Mouse (Mus musculus): ENCODE data around the gene Ngb.

Gene Ngb

DNA sequence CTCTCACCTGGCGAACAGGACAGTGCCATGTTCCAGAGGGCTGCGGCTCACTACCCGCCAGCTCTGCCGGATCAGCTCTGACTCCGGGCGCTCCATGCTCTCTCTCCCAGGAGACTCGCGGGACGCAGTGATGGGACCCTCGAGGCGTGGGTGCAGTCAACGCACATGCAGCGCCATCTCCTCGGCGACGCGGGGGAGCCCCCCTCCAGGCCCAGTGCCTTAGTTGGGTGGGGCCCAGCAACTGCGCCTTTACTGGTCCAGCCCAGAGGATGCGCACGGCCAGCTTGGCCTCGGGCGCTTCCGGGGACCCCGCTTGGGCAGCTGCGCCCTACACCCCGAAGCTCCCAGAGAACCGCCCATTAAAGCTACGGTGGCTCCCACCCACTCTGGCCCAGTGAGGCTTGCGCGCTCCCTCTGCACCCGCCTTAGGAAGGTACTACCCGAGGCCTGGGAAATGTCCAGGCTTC is at the start of gene Ngb:
TSS of gene Ngb (minus strand) at position 375 of the 467 bp plus-strand sequence.
- in situ Hi-C loops (cut with MboI, MseI), result no loop called here

DNA sequence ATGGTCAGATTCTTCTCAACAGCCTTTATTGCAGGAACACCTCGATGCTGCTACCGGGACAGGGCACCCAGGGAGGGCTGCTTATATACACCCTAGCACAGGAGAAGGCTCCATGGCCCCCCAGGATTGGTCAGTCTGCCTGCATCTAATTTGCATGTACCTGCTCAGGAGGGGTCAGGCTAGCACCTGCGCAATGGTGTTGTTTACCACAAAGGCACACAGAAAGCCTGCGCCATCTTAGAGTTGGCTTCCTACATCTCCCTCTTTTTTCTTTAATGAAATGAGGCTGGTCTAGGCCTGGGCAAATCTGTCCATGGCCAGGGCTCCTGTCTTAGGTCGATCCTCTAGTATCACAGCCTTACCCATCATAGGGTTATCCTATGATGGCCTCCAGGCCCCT is 47.1 kb upstream of the Ngb start:
- in situ Hi-C loops (cut with MboI, MseI), result no loop called here

DNA sequence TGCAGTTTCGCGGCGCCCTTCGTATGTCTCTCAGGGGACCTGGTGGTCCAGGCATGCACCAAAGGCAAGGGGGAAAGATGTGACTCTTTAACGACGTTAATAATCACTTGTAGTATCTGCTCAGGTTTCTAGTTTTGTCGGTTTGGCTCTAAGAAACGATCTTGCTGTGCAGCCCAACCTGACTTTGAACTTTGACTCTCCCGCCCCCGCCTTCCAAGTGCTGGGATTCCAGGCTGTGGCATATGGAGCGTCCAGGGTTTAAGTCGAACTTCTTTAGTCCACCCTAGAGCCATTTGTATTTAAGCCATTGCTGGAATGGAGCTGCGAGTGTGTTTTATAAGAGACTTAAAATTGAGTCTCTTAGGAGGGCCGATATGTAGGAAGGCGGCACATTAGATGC is 45.8 kb upstream of the Ngb start:
- in situ Hi-C loops (cut with MboI, MseI), result no loop called here

DNA sequence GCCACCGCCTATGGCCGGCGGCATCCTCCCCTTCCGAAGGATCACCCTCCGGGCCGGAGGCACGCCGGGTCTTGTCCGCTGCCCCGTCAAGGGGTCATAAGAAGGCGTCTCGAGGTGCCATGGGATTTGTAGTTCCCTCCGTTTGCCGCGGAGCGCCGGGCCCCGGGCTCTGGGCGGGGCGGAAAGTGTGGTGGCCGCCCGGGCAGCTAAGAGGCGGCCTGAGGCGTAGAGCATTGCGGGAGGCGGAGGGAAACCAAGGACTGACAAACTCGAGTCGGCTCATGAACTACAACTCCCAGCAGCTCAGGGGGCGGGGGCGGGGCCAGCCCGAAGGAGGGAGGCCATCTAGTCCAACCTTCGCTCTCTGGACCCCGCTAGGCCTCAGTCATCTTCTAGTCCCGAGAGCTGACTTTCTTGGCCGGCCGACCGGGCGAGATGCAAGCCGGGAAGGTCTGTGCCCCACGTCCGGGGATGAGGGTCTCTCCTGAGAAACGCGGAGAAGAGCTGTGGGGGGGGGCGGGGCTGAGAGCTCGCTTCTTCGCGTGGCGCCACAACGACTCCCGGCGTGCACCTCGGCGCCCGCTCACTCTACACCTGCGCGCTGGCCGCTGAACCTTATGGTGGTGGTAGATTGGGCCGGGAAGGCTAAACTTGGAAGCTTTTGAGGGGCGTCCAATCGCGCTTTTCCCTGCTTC is 45.2 kb upstream of the Ngb start, which contains the start of gene Pomt2:
TSS of gene Pomt2 (minus strand) at position 574 of the 695 bp plus-strand sequence.
- in situ Hi-C loops (cut with MboI, MseI), result no loop called here

DNA sequence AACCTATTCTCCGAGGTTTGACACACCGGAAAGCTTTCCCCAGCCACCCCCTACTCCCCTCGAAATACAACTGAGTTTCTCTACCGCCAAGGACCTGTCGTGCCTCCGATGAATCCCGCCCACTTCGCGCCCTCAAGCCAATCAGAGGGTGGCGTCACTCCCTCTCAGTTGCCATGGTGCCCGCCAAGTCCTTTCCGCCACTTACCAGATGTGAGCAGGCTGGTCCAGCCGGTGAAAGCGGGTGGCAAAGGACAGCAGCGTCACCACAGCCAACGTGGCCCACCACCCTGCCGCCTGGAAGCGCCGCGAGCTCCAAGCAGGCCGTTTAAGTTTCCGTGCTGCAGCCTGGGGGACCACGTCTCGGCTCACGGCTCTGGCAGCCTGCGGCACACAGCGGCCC is 44.6 kb upstream of the Ngb start, which contains the start of gene Gstz1:
TSS of gene Gstz1 (plus strand) at position 200 of the 400 bp plus-strand sequence.
- in situ Hi-C loops (cut with MboI, MseI), result no loop called here

DNA sequence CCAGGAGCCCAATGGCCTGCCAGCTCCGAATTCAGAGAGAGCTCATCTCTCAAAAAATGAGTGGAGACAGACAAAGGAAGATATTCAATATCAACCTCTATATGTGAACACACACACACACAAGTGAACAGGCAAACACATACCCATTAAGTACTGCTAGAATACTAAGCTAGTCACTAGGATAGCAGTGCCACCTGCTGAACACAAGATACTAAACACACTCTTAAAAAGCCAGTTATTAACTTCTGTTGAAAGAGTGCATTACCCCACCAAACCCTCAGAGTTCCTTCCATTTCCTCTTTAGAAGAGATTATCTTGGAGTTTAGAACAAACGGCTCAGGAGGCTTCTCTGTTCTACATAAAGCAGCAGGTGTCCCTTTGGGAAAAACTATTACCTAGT is 39.8 kb upstream of the Ngb start:
- in situ Hi-C loops (cut with MboI, MseI), result no loop called here

DNA sequence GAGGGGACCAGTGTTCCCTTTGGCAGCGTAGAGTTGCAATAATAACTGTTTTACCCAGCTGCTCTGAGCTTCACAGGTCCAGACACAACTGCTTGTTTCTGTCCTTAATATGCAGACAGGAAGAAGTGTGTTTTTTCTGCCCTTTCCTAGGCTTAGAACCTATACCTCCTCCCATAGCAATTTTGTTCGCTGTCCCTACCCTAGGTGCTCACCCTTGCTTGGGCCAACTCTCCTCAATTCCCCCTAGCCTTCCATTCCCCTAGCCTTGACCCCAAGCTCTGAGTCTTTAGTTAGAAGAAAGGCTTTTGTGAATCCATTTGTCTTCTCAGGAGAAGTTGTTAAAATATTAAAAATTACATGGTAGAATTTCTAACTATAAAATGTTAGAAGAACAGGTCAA is 36.4 kb upstream of the Ngb start:
- in situ Hi-C loops (cut with MboI, MseI), result loop anchor here in 1 of 2 experiments (5.0 kb wide), 1 partner anchor 104 kb away; no protein-coding TSS in a partner anchor

DNA sequence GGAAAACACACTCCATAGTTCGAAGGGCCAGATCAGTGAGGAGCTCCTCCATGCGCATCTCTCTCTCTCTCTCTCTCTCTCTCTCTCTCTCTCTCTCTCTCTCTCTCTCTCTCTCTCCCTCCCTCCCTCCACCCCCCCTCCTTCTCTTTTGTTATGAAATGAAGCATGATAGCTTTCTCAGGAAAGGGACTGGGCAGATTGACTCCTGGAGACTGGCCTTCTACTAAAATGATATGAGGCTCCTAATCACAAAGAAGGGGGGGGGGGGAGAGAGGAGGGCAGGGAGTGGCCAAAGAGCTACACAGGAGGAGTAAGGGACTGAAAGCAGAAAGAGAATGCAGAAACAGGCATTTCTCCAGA is 36.0 kb upstream of the Ngb start:
- in situ Hi-C loops (cut with MboI, MseI), result loop anchor here in 1 of 2 experiments (5.0 kb wide), 1 partner anchor 104 kb away; no protein-coding TSS in a partner anchor

DNA sequence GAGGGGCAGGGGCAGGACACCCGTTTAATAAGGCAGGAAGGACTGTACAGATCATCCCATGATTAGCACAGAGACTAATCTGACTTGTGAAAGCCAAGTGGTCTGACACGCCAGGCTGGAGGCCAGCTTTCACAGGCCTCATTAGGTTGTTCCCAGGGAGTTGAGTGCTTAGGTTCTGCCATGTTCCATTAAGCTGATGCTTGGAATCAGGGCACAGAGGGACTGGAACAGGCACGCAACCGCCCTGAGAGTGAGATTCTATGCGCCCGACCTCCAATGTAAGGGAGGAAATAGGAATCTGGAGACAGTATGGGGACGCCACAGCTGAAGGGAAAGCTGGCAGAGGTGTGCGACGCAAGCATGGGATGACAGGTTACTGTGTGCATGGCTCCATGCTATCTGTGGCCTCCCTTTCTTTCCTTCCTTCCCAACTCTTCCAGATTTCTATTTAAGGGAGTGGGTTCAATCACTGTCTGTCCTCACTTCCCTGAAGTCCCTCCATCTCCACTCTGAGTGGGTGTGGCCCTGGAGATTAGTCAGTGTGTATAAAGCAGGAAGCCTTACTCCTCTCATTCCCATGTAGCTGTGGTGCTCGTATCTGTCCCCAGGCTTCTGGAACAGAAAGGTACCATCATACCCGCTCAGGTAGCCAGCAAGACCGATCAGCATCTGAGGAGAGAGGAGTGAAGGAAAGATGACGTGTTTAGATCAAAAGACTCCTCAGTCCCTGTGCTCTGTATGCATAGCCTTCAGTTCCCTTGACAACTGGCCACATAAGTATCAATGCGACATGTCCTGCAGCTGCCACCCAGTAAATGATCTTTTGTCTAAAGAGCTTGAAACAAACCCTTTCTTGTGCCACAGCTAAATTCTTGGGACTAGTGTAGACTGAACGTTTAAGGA is 35.4 kb upstream of the Ngb start:
- in situ Hi-C loops (cut with MboI, MseI), result loop anchor here in 1 of 2 experiments (5.0 kb wide), 1 partner anchor 105 kb away; no protein-coding TSS in a partner anchor

DNA sequence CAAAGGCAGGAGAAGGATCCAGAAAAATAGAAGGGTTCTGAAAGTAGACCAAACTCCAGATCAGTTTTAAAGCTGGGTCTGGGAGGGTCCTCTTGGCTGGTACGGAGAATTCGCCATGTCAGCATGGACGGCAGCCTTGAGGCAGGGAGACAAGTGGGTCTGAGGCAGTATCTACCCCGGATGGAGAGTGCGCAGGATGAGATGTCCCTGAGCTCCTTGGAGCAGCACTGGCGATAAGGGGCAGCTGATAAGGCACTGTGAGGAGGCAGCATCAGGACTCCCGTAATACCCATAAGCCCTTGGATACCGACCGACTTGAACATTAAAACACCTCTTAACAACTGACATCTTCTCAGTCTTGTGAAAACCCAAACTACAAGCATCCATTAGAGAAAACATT is 30.4 kb upstream of the Ngb start:
- in situ Hi-C loops (cut with MboI, MseI), result no loop called here

DNA sequence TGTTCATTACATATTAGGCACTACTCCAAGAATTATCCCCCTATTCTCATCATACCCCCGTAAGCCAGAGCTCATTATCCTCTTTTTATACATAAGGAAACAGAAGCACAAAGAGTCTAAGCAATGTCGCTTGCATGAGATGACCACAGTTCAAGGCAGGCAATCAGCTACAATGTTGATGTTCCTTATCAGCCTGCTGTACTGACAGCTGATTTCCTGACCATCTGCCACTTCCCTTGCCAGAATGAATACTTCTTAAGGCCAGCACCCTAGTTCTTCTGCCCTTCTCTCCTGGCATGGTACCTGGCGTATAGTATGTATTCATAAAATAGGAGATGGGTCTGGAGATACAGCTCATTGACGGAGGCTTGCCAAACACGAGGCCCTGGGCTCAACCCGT is 29.9 kb upstream of the Ngb start:
- in situ Hi-C loops (cut with MboI, MseI), result no loop called here

DNA sequence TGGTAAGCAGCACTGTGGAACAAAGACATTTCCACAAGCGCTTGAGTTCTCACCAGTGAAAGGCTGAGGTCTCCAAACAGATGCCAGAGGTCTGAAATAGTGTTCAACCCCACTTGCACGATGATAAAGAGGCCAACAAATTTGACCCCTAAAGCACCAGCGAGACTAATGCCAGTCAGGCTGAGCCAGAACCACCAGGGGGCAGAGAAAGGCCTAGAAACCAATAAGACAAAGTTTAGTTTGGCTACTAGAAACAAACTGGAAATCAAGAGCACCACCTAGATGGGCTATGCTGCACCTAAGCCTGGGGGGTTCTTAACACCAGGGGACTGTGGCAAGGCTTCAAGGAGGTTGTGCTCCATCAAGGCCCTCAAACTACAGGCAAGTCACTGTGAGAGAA is 29.3 kb upstream of the Ngb start:
- in situ Hi-C loops (cut with MboI, MseI), result no loop called here

DNA sequence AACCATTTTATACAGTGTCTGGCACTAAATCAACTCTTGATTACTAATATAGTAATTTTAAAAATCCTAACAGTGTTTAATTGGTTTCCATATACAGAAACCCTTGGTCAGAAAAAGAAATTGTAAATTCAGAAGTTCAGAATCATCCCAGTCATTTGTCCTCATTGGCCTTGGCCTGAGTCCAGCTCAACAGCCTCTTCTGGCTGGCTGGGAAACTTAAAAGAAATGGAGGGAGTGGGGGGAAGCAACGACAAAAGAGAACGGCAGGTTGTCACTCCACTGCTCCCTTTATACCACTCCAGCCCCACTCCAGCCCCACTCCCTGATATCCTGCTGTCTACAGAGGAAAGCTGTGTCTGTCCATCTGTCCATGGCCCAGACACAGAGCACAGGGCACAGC is 28.8 kb upstream of the Ngb start:
- in situ Hi-C loops (cut with MboI, MseI), result no loop called here

DNA sequence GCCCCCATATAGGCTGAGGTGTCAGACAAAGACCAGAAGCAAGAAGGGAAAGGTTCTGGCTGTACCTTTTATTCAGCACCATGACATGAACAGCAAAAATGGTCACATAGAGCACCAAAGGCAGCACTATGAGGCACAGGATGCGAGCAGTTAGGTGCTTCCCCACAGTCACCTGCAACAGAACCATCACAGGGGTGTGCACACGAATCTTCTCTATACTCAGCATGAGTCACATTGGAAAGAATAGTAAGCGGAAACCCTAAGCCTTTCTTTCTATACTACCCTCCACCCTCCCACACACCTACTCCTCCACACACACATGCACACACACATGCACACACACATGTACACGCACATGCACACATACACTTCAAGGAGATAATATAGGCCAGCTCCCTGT is 27.9 kb upstream of the Ngb start:
- in situ Hi-C loops (cut with MboI, MseI), result no loop called here

DNA sequence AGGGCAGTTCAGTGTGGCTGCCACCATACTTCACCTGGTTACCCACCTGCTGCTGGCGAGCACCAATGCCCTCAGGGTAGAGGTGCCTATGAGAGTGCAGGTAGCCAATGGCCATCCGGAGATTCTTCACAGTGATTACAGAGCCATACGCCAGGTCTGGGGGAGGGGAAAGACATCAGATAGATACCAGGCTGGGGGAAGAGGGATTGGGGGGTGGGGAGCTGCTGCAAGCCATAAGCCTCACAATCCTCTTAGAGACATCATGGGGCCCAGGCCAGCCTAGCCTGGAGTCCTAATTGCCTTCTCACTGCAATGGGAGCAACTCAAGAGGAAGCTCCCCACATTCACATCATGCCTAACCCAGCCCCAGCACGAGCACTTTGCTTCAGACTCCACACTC is 24.9 kb upstream of the Ngb start:
- in situ Hi-C loops (cut with MboI, MseI), result no loop called here

DNA sequence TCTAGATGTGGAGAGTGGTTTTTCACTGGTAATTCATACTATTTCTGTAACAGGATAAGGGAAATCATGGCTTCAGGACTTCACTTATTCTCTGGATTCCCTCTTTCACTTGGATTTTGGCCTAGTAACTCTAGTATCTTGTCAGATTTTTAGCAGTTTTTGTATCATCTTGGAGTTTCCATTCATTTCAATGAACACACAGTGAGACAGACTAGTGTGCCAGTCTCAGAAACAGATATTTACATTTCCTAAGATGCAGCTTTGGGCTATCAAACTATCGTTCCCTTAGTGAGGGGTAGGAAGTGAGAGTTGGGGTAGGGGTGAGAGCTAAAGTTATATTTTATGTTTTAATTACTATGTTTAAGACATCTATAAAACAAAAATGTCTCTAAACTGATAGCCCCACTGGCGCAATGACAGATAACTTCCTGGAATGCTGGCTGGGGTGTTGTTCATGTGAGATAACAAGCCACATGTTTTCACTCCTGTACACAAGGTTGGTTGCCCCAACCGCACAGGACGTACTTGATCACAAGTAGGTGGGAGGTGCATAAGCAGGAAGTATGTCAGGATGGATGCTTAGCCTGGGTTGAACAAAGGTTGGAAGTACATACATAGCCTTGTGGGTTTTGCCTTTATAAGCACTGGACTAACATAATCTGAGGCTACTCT is 19.7 kb upstream of the Ngb start:
- in situ Hi-C loops (cut with MboI, MseI), result no loop called here

DNA sequence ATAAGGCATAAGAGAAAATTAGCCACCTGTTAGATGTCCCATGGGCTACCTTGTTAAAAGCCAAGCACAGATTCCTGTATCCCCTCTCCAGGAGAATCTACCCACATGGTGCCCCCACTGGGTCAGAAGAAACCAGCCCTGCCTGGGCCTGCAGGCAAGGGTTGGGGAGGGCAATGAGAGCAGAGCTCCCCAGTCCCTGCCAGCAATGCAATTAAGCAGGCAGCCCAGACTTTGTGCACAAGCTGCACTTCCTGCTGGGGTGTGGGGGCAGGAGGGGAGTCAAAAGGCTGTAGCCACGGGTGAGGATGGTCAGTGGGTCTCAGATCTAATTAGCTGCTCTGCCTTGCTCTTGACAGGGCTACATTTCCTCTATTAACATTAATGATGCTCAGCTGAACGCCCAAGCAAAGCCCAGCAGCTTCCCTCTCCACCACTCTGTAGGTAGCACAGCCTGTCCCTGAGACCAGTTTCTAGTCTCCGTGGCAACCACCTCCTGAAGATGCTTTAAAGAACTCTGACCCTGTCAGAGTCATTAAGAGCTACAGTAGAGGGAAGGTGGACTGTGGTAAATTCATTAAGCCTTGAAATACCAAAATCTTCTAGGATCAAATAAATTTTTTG is 5.1 kb upstream of the Ngb start:
- in situ Hi-C loops (cut with MboI, MseI), result no loop called here

DNA sequence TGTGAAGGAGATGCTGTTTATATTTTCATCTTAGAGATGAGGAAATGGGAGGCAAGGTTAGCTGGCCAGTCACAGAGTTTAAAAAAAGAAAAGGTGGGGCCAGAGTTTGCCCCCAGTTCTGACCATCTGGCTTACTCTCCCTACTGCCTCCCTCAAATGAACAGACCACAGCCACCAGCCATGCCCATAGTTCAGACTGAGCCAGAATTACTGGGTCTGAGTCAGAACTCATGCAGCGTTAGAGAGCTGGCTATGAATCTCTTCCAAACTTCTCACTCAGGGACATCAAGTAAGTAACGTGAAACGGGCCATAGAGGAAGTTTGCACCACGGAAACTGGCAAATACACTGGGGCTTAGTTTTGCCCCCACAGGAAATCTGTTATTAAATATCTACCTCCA is 2.5 kb upstream of the Ngb start:
- in situ Hi-C loops (cut with MboI, MseI), result no loop called here

DNA sequence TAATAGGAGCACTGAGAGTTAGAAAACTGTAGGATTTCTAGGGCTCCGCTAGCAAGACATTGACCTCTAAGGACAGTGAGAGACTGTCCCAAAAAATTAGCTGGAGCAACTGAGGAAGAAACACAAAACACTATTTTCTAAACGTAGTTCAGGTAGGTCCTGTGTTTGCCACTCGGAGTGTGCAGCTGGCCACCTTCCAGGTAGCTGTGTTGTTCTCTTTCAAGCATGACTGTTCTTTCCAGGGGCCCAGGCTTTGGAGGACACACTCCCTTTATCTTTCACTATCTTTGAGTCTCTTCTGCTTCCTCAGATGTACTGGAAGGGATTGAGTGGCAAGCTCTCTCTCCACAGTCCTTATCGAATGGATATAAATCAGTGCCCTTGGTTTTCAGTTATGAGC is 1.1 kb upstream of the Ngb start:
- in situ Hi-C loops (cut with MboI, MseI), result no loop called here

DNA sequence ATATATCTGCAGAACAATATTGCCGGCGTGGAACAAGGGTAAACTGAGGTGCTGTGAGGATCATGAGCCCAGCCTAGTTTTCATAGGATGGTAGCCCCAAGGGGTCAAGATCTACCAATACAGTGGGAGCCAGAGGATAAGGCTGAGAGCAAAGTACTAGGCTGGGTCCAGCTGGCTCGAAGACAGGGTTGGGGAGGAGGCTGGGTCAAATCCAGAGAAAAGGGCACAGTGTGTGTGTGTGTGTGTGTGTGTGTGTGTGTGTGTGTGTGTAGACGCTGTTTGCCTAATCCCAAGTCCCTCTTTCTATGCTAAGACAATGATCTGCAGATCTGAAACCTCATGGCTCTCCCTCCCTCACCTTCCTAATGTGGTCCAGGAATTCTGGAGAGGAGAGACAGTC is 2.0 kb downstream of the Ngb start:
- in situ Hi-C loops (cut with MboI, MseI), result no loop called here

DNA sequence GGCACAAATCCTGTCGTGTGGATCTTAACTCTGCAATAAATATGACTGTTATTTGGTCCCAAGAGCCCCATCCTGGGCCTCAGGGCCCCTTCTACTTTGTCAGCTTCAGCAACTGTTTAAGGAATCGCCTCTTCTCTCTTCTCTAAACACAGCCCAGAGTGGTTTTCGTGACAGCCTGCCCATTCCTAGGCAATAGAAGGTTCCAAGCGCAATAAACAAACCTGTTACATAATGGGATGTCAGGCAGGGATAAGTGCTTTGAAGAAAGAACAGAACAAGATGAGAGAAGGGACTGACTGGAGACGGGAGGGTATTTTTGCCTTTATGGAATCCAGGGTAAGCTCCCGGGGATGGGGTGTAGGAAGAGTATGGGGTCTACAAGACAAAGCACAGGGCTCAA is 8.7 kb downstream of the Ngb start:
- in situ Hi-C loops (cut with MboI, MseI), result no loop called here

DNA sequence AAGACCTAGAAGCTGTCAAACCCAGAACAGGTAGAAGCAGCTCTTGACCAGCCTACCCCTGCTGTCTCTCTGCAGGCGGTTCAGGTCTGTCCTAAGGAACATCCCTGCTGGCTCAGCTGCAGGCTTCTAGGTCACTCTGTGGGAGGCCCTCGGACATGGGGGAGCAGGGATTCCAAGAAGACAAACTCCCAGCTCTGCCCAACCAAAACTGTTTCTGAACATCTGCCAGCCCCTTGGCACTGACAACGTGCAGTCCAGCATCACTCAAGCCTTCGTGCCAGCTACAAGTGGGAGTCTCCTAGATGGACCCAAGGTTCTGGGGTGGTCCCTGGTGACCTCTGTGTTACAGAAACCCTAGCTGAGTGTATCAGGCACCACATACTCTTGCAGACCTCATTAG is 9.1 kb downstream of the Ngb start:
- in situ Hi-C loops (cut with MboI, MseI), result no loop called here

Data from T-helper 17 cell (primary cell).